Comparison of ENCODE assay signal across 6 mouse cellular contexts in genomic region chr1:25729844-25730243, GRCm38 (mm10).
"Had no signal": no experiment of that assay in that cellular context is flagged by ENCODE, and none has a peak within 500 bp of the region (broad histone marks: within the 10 kb centered on the region; RNA-seq: fewer than 3 reads in every experiment).

No protein-coding gene starts in this region.

- DNase-seq: kidney, postnatal 25 days; lung, postnatal 14 days; midbrain, embryonic 14.5 days; right cerebral cortex, adult 18-20 months; right cerebral cortex, postnatal 25 days; thymus, postnatal 4 days had no signal
